Mouse (Mus musculus) CH12.LX (cell line): ENCODE results near the gene Apom. TPM values are rescaled to one million over a fixed set of nuclear protein-coding genes. Genes with fewer than 3 reads are reported as not detected.

Experiments used
- DNase-seq: peaks from one replicate; pipeline ENCODE4 v3.0.0-alpha.2; 2013; ENCODE audit errors: extremely low read depth
- H3K27ac ChIP-seq: 2 replicates; pipeline ENCODE4 v1.5.1; 2012; ENCODE audit warnings: low read depth, mild to moderate bottlenecking, control low read depth, moderate library complexity; ENCODE audit not compliant: insufficient read depth
- H3K27me3 ChIP-seq: replicated peaks from 2 replicates; pipeline ENCODE3; 2012; ENCODE audit warnings: inconsistent platforms
- H3K36me3 ChIP-seq, 2 experiments: replicated peaks in 1 of 2; 2 replicates each; pipeline versions ENCODE3 to v1.6.1; 2012; ENCODE audit warnings: inconsistent platforms in 1 of 2, low read length in 1 of 2, mild to moderate bottlenecking in 1 of 2, mixed read lengths in 1 of 2, moderate library complexity in 1 of 2; ENCODE audit not compliant: control insufficient read depth in 1 of 2, insufficient read depth in 1 of 2
- H3K4me1 ChIP-seq, 2 experiments: 2 replicates each; pipeline ENCODE4 v1.6.1; 2012; ENCODE audit warnings: inconsistent platforms in 1 of 2, moderate library complexity in 1 of 2; ENCODE audit not compliant: insufficient read depth in 2 of 2, control insufficient read depth in 1 of 2
- H3K4me2 ChIP-seq: 2 replicates; pipeline ENCODE4 v1.6.1; 2012; ENCODE audit warnings: low read depth, mild to moderate bottlenecking, control low read depth; ENCODE audit not compliant: poor library complexity, insufficient read depth, severe bottlenecking
- H3K4me3 ChIP-seq, 3 experiments: fragments of 150-350 bp in 1 of 3; sonication (generic) in 1 of 3; replicated peaks in 1 of 3; 2 replicates each; pipeline versions ENCODE3 to v1.5.1; 2011 to 2012; ENCODE audit warnings: low read depth in 2 of 3, low read length in 2 of 3, mild to moderate bottlenecking in 2 of 3, moderate library complexity in 2 of 3, control low read depth in 1 of 3, improper control_type of control experiment in 1 of 3, inconsistent platforms in 1 of 3, mixed read lengths in 1 of 3; ENCODE audit not compliant: poor library complexity in 1 of 3
- H3K79me2 ChIP-seq: replicated peaks from 2 replicates; pipeline ENCODE4 v1.6.1; 2012; ENCODE audit warnings: mild to moderate bottlenecking, moderate library complexity; ENCODE audit not compliant: control insufficient read depth, poor library complexity, insufficient read depth, severe bottlenecking; ENCODE audit errors: extremely low read depth
- H3K9ac ChIP-seq: 2 replicates; pipeline ENCODE4 v1.6.1; 2012; ENCODE audit warnings: low read depth, mild to moderate bottlenecking, control low read depth, moderate library complexity; ENCODE audit not compliant: insufficient read depth
- H3K9me3 ChIP-seq: replicated peaks from 2 replicates; pipeline ENCODE3; 2012; ENCODE audit warnings: low read length, inconsistent platforms, mixed read lengths
- CHD2 ChIP-seq: IDR thresholded peaks from 2 replicates; pipeline ENCODE4 v1.6.1; 2011; ENCODE audit warnings: low read length, improper control_type of control experiment
- CTCF ChIP-seq, 2 experiments: IDR thresholded peaks in 1 of 2; conservative IDR thresholded peaks in 1 of 2; 2 replicates each; pipeline ENCODE4 v1.5.1; 2011 to 2012; ENCODE audit warnings: low read depth in 2 of 2, low read length in 2 of 2, improper control_type of control experiment in 1 of 2, inconsistent platforms in 1 of 2, mild to moderate bottlenecking in 1 of 2, moderate library complexity in 1 of 2
- ELF1 ChIP-seq: IDR thresholded peaks from 2 replicates; pipeline ENCODE4 v1.6.1; 2014; ENCODE audit warnings: low read depth, mild to moderate bottlenecking, inconsistent platforms, low read length, improper control_type of control experiment
- EP300 ChIP-seq: IDR thresholded peaks from 2 replicates; pipeline ENCODE4 v1.6.1; 2011; ENCODE audit warnings: low read length, improper control_type of control experiment
- ETS1 ChIP-seq: conservative IDR thresholded peaks from 2 replicates; pipeline ENCODE4 v1.6.1; 2012; ENCODE audit warnings: low read depth, mild to moderate bottlenecking, inconsistent platforms, low read length, improper control_type of control experiment, moderate library complexity
- GABPA ChIP-seq: IDR thresholded peaks from 2 replicates; pipeline ENCODE4 v1.6.1; 2012; ENCODE audit warnings: low read depth, low read length, improper control_type of control experiment, inconsistent platforms; ENCODE audit not compliant: insufficient replicate concordance
- JUN ChIP-seq: IDR thresholded peaks from 2 replicates; pipeline ENCODE4 v1.6.1; 2011; ENCODE audit warnings: low read depth, mild to moderate bottlenecking, low read length, improper control_type of control experiment, moderate library complexity; ENCODE audit not compliant: insufficient read depth
- KAT2A ChIP-seq: IDR thresholded peaks from 2 replicates; pipeline ENCODE4 v1.6.1; 2012; ENCODE audit warnings: low read length, improper control_type of control experiment, inconsistent platforms; ENCODE audit not compliant: insufficient replicate concordance
- MAX ChIP-seq: IDR thresholded peaks from 2 replicates; pipeline ENCODE4 v1.6.1; 2011; ENCODE audit warnings: low read length, improper control_type of control experiment
- MEF2A ChIP-seq: IDR thresholded peaks from 2 replicates; pipeline ENCODE4 v1.6.1; 2014; ENCODE audit warnings: low read depth, mild to moderate bottlenecking, inconsistent platforms, low read length, improper control_type of control experiment, borderline replicate concordance
- MXI1 ChIP-seq: IDR thresholded peaks from 2 replicates; pipeline ENCODE4 v1.6.1; 2011; ENCODE audit warnings: mild to moderate bottlenecking, low read depth, low read length, improper control_type of control experiment
- MYC ChIP-seq: IDR thresholded peaks from 2 replicates; pipeline ENCODE4 v1.6.1; 2011; ENCODE audit warnings: low read depth, mild to moderate bottlenecking, improper control_type of control experiment, low read length
- NRF1 ChIP-seq: IDR thresholded peaks from 2 replicates; pipeline ENCODE4 v1.6.1; 2014; ENCODE audit warnings: low read depth, mild to moderate bottlenecking, inconsistent platforms, low read length, improper control_type of control experiment, moderate library complexity
- RAD21 ChIP-seq: IDR thresholded peaks from 2 replicates; pipeline ENCODE4 v1.6.1; 2011; ENCODE audit warnings: low read depth, mild to moderate bottlenecking, low read length, improper control_type of control experiment, moderate library complexity
- RCOR1 ChIP-seq: conservative IDR thresholded peaks from 2 replicates; pipeline ENCODE4 v1.6.1; 2012; ENCODE audit warnings: low read depth, mild to moderate bottlenecking, inconsistent platforms, low read length, improper control_type of control experiment
- SMC3 ChIP-seq: IDR thresholded peaks from 2 replicates; pipeline ENCODE4 v1.6.1; 2011; ENCODE audit warnings: low read depth, low read length, improper control_type of control experiment
- TBP ChIP-seq: conservative IDR thresholded peaks from 2 replicates; pipeline ENCODE4 v1.6.1; 2011; ENCODE audit warnings: low read depth, low read length, improper control_type of control experiment
- TCF12 ChIP-seq: IDR thresholded peaks from 2 replicates; pipeline ENCODE4 v1.6.1; 2014; ENCODE audit warnings: low read depth, mild to moderate bottlenecking, inconsistent platforms, low read length, improper control_type of control experiment
- USF2 ChIP-seq: conservative IDR thresholded peaks from 2 replicates; pipeline ENCODE4 v1.6.1; 2011; ENCODE audit warnings: low read depth, low read length, improper control_type of control experiment
- ZKSCAN1 ChIP-seq: IDR thresholded peaks from 2 replicates; pipeline ENCODE4 v1.6.1; 2012; ENCODE audit warnings: low read depth, inconsistent platforms, low read length, improper control_type of control experiment, borderline replicate concordance
- ZMIZ1 ChIP-seq: IDR thresholded peaks from 2 replicates; pipeline ENCODE4 v1.6.1; 2012; ENCODE audit warnings: low read depth, mild to moderate bottlenecking, inconsistent platforms, low read length, improper control_type of control experiment
- ZNF384 ChIP-seq: IDR thresholded peaks from 2 replicates; pipeline ENCODE4 v1.6.1; 2012; ENCODE audit warnings: low read depth, low read length, improper control_type of control experiment, inconsistent platforms
- dilution Hi-C: fragments of 300-500 bp; cut with MboI; formaldehyde crosslinking; loops from 2 replicates; pipeline ENCODE4 v1.14.3; 2020; ENCODE audit warnings: low sequenced_read_pairs; ENCODE audit not compliant: extremely low pct_unique_long_range_greater_than_20kb, extremely low pct_ligation_motif_present
- in situ Hi-C: fragments of 300-500 bp; cut with MboI; formaldehyde crosslinking; loops from 3 replicates; pipeline ENCODE4 v1.14.3; 2019; ENCODE audit warnings: low sequenced_read_pairs, low pct_ligation_motif_present, low pct_unique_long_range_greater_than_20kb, mixed read lengths
- polyA plus RNA-seq: library from polyadenylated mRNA; unstranded; fragments of >175 nt; gene quantifications from 2 replicates; pipeline ENCODE4 v1.2.1, GENCODE M21; 2012; ENCODE audit warnings: low read depth; ENCODE audit not compliant: insufficient read length
- total RNA-seq, 2 experiments: library from RNA; depleted of rRNA; stranded (reverse); fragments of 300-350 nt in 1 of 2; fragments of >200 nt in 1 of 2; gene quantifications; 2 replicates each; pipeline ENCODE4 v1.2.3; 2012 to 2014

Apom gene
- total and polyA plus RNA-seq, 3 experiments, result 0.39 TPM; not detected in 2

- no peak overlapping the region for H3K9ac ChIP-seq
- peak; percentile 31 for DNase-seq
- H3K27me3 ChIP-seq, result peaks cover 17% of the 10 kb centered on the region
- H3K9me3 ChIP-seq, result no peaks in the 10 kb centered on the region
- TF ChIP-seq TBP, result no peak
- TF ChIP-seq SMC3, result peak; percentile 30; the same call in 1 of the 2 replicates
- TF ChIP-seq CTCF (conservative IDR thresholded peaks at IDR 0.05 in 1 of 2, IDR thresholded peaks at IDR 0.05 in 1 of 2; ENCODE audit: low read depth in 2 of 2, low read length in 2 of 2), result peak in 1 of 2 experiments; percentile 72; a peak in 2 of 4 replicates
- peak; percentile 35; the same call in 1 of the 2 replicates for TF ChIP-seq MYC
- peak; percentile 69 for TF ChIP-seq ZNF384
- TF ChIP-seq, all 38 proteins: peak for 4
- Histone ChIP-seq H3K27ac (no peak overlapping the region), H3K79me2 (no peaks in the 10 kb centered on the region; the same call in 1 of the 2 replicates), H3K4me1 (peaks cover 6 to 10% of the 10 kb centered on the region in 2 experiments), H3K4me3 (no peak overlapping the region), H3K4me2 (no peak overlapping the region), H3K36me3 (peaks cover 13 to 29% of the 10 kb centered on the region in 2 experiments)
- in situ Hi-C loops (no loop called here), dilution Hi-C loops (no loop called here)
Observed at GRCm38 (mm10) chr17:35088151-35088550, 43.7 kb downstream of the Apom start.

- Histone ChIP-seq H3K9ac (no peak within 1 kb of the TSS), H3K79me2 (no peaks in the 10 kb centered on the region; the same call in 1 of the 2 replicates), H3K27me3 (peaks cover 17% of the 10 kb centered on the region), H3K4me2 (no peak within 1 kb of the TSS), H3K27ac (no peak within 1 kb of the TSS), H3K4me1 (peaks cover 11 to 20% of the 10 kb centered on the region in 2 experiments), H3K4me3 (no peak within 1 kb of the TSS), H3K9me3 (no peaks in the 10 kb centered on the region), H3K36me3 (peaks cover 0 to 1% of the 10 kb centered on the region in 2 experiments)
- dilution Hi-C loops, result no loop called here
- TF ChIP-seq KAT2A (no peak), MAX (no peak), RCOR1 (no peak), ETS1 (no peak), TCF12 (no peak), EP300 (no peak), NRF1 (no peak), ZMIZ1 (no peak), USF2 (no peak), ZKSCAN1 (no peak), TBP (no peak), GABPA (no peak), MEF2A (no peak), MXI1 (no peak), RAD21 (no peak), CHD2 (no peak), ELF1 (no peak), JUN (no peak), ZNF384 (no peak)
- no peak for DNase-seq
- in situ Hi-C loops, result no loop called here
Observed at GRCm38 (mm10) chr17:35085208-35085865, 46.5 kb downstream of the Apom start, which contains the start of gene Ly6g6f. Gene Ly6g6f, minus strand, starts transcription at chr17:35085610.
